Mouse (Mus musculus): ENCODE results near the gene Mybph. TPM values are rescaled to one million over a fixed set of nuclear protein-coding genes. Genes with fewer than 3 reads are reported as not detected.
"Not testable (repeated sequence)": the region's sequence is repeated elsewhere in the genome, so short reads cannot be mapped to it uniquely, and the experiment has no call there.

The Mybph gene
- total RNA-seq, 2 experiments from 2014 or later = not detected

- no peak for TF ChIP-seq CTCF (conservative IDR thresholded peaks at IDR 0.05)
- Histone ChIP-seq H3K4me3 (no peak overlapping the region), H3K27ac (peak overlapping the region; percentile 63; the same call in 1 of the 2 replicates)
- peak in 1 of 2 experiments; percentile 58 for DNase-seq (ENCODE audit: low spot score in 2 of 2)
Observed at GRCm38 (mm10) chr1:134246590-134246989, 53.3 kb downstream of the Mybph start.

- not testable (repeated sequence) for DNase-seq (ENCODE audit: low spot score in 2 of 2); H3K27ac ChIP-seq
Observed at GRCm38 (mm10) chr1:134249681-134250080, 56.4 kb downstream of the Mybph start.

More at GRCm38 (mm10) chr1:134249681-134250080, 56.4 kb downstream of the Mybph start:
- H3K4me3 ChIP-seq = not testable (repeated sequence)

Other genes with a start within 250 kb of the Mybph start
- 1 to 10 TPM; 6.0 to 7.4 TPM for gene Fmod, start 156.2 kb upstream of the Mybph start, total RNA-seq (2021)
- gene Btg2, start 114.3 kb upstream of the Mybph start, total RNA-seq (2021) = 10 to 100 TPM; 17.2 to 22.0 TPM
- under 1 TPM in 1 of 2 experiments, not detected in 1; 0.20 TPM for gene Chit1, start 82.2 kb upstream of the Mybph start, total RNA-seq (2021)
- 10 to 100 TPM; 11.1 to 12.4 TPM for gene Chil1, start 11.3 kb upstream of the Mybph start, total RNA-seq (2021)
- 100 to 1,000 TPM; 202 to 221 TPM for gene Adora1, start 42.0 kb downstream of the Mybph start, total RNA-seq (2021)
- not detected for gene Myog, start 96.5 kb downstream of the Mybph start, total RNA-seq (2021)
- 10 to 100 TPM; 71.9 to 79.7 TPM for gene Ppfia4, start 139.5 kb downstream of the Mybph start, total RNA-seq (2021)
- gene Tmem183a, start 168.5 kb downstream of the Mybph start, total RNA-seq (2021) = 10 to 100 TPM; 73.5 to 76.7 TPM
- not detected for gene 4933406M09Rik, start 192.5 kb downstream of the Mybph start, total RNA-seq (2021)
- gene Cyb5r1, start 212.1 kb downstream of the Mybph start, total RNA-seq (2021) = 10 to 100 TPM; 27.4 to 39.9 TPM
- gene Adipor1, start 221.9 kb downstream of the Mybph start, total RNA-seq (2021) = 10 to 100 TPM; 53.1 to 55.2 TPM